Mouse (Mus musculus): ENCODE results near the gene Slc51a.
"Not testable (repeated sequence)": the region's sequence is repeated elsewhere in the genome, so short reads cannot be mapped to it uniquely, and the experiment has no call there.

Slc51a gene

DNA sequence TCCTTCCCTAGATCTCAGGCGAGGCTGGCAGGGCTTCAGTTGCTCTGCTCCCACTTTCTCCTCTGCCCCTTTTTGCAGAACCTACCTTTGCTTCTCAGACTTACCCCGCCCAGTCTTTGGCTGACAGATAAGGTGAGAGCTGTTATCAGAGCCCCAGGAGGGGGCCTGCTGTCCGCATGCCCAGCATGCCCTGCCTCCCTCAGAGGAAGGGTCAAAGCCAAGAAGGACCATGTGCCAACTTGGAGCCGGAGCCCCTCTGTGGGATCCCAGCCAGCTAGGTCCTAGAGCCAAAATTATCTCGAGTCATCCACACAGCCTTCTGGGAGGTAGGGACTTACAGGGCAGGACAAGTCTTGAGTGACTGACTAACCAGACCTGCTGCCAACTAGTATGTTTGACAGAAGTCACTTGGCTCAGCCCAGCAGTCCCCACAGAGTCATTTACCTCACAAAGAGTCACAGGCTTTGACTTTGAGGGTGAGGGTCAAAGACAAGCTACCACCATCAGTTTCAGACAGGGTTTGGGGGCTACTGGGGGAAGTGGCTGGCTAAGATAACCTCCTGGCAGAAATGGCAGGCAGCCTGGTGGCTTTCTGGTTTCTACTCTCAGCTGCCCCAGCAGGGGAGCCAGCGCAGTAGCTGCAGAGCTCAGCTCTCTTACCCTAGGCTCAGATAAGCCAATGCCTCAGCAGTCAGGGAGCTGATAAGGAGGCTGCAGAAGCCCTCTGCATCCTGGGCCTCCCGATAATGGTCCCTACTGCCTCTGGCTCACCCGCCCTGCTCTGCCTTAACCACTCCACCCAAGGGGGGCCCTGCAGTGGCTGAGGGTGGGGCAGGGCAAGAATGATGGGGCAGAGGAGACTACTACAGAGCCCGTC is 21.6 kb upstream of the Slc51a start:
- DNase-seq (ENCODE audit: low spot score in 2 of 2) = no peak

DNA sequence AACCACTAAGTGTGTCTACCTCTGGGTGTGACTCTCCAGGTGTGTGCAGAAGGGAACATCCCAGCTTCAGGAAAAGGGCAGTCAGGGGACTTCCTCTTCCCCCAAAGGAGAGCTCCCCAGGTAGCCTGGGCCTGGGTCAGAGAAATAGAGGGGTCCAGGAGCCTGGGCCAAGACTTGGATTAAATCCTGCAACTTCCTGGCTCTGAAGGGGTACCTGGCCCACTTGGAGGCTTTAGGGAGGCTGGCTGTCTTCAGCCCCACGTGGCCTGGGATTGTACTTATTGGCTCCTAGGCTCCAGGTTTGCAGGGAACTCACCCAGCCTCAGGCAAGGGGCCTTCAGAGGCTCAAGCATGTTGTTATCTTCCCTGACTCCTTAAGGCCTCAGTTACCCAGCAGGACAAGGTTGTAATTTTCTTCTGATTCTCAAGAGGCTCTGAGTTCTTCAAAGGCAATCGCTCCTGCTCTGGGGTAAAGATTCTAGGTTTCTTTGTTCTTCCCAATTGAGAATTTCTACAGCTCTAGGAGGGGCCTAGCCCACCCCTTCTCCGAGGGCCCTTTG is 20.9 kb upstream of the Slc51a start:
- DNase-seq (ENCODE audit: low spot score in 2 of 2) = no peak

GRCm38 (mm10) chr16:32508035-32508434 is 20.4 kb upstream of the Slc51a start:
- DNase-seq (ENCODE audit: low spot score in 2 of 2) = no peak

GRCm38 (mm10) chr16:32507407-32507806 is 19.7 kb upstream of the Slc51a start:
- peak; percentile 69 to 85 for DNase-seq (ENCODE audit: low spot score in 2 of 2)

- DNase-seq (ENCODE audit: low spot score in 2 of 2) = no peak
Measured at GRCm38 (mm10) chr16:32506868-32507267, 19.2 kb upstream of the Slc51a start.

- DNase-seq (ENCODE audit: low spot score in 2 of 2) = no peak
Measured at GRCm38 (mm10) chr16:32506298-32506697, 18.6 kb upstream of the Slc51a start.

DNA sequence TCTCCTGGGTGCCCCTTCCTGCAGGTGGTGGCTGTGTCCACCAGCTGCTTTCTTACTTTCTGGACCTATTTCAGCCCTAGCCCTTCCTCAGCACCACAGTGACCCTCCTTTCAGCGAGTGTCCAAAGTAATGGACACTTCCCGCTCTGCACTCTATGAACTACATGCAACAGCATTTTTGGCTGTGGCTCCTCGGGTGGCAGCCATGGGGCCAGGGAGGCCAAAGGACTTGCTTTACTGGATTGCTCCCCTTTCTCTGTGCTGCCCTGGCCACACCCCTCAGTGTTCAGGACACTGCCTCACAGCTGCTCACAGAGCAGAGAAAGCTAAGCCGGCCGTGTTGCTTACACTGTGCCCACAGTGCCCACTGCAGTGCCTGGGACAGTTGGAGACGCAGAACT is 16.0 kb upstream of the Slc51a start:
- no peak for DNase-seq (ENCODE audit: low spot score in 2 of 2)

DNA sequence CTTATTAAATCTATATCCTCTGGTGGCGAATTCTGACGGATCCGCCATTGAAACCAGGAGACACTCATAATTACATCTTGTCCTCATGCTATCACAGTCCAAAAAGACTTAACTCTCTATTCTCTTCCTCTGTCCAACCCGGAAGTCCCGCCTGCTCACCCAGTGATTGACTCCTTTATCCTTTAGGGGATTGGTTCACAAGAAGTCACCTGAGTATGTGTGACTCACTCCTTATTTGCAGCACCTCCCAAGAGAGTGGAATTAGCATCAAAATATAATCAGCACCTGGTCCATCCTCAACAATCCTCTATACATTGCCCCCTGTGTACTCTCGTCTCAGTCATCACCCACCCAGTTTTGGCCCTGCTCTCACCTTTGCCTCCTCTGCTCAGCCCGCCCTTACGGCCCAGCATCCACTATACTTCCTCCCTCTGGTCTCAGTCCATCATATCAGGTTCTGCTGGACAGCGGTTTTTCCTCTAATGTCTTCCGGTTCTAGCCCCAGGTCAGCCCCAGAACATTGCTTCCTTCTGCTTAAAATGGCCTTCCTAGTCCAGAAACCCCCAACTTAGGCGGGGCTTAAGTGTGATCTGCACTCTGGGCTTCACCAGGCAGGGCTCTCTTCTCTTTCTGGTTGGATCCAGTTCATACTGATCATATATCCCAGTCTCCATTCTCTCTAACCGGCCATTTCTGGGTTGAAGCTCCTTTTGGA is 15.1 kb upstream of the Slc51a start:
- DNase-seq (ENCODE audit: low spot score in 2 of 2) = no peak

- no peak for DNase-seq (ENCODE audit: low spot score in 2 of 2)
Measured at GRCm38 (mm10) chr16:32501459-32501858, 13.8 kb upstream of the Slc51a start.

DNA sequence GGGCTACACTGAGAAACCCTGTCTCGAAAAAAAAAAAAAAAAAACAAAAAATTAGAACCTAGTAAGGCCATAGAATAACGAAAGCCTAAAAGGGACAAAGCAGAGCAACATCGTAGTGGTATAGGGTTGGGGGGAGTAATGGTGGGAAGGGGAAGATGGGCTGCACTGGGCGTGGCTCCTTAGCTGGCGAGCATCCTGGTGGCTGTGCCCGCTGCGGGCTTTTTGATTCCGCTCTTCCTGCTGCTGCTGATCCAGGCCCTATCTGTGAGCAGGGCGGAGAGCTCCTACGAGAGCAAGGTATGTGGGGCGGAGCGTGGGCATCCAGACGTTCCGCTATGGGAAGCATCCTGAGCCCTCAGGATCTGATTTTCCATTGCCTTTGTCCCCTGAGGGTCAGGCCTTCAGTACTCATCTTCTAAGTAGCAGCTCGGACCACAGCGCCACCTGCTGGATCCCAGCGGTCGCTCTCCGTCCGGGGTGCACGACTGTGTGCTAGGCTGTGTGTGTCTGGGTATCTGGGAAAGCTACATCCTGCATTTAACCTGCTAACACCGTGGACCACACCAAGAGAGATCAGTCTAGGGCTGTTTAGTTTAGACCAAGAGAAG is 11.9 kb upstream of the Slc51a start:
- DNase-seq (ENCODE audit: low spot score in 2 of 2) = peak; percentile 71 to 92

- DNase-seq (ENCODE audit: low spot score in 2 of 2) = no peak
Measured at GRCm38 (mm10) chr16:32498996-32499395, 11.3 kb upstream of the Slc51a start.

DNA sequence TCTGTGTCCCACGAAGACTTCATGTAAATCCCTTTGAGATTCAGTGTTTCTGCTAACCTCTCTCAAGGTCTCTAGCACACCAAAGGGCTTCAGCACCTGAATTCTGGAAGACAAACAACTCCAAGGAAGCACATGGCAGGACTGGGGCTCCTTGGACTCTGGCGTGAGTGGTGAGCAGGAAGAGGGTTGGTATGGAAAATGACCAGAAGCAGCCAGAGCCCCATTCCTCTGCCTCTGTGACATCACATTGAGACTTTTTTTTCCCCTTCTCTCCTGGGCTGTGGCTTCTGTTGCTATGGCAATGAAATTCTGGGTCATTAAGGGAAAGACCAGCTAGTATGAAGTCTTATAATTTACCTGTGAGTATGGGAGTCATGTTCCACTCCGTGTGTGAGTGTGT is 8.3 kb upstream of the Slc51a start, which contains the start of gene Zdhhc19:
Gene Zdhhc19 (plus strand): TSS at position 301 of the 400 bp plus-strand sequence.
- no peak for DNase-seq (ENCODE audit: low spot score in 2 of 2)

DNA sequence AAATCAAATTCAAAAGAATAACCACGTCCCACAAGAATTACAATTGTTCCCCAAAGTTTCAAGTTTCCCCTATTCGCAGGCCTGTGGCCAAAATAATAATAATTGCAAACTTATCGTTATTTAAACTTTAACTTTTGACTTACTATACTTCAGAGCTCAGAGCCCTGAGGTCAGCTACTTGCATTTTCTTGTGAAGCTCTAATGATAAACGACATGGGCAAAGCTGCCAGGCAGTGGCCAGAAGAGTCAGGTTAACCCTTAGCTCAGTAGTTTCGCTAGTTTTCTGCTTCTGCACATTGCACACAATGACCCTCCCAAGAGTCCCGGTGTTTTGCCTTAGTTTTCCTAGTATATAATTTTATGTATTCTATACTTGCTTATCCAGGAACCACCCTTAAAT is 6.7 kb upstream of the Slc51a start:
- not testable (repeated sequence) for DNase-seq (ENCODE audit: low spot score in 2 of 2)

DNA sequence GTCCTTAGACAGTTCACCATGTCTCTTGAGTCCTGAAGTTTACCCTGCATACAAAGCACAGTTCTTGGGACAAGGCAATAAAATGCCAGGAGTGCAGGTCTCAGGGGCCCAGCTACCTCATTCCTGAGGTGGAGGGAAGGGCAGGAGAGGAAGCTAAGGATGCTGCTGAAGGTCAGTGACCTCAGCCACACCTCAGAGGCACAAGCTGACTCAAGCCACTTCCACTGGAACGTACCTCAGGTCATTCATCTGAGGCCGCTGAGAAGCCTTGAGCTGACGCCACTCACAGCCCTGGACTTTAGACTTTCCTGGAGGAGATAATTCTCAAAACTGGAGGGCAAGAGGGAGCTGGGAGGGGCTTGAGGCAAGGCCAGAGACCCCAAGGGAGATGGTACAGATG is 1.3 kb upstream of the Slc51a start:
- DNase-seq (ENCODE audit: low spot score in 2 of 2) = no peak

DNA sequence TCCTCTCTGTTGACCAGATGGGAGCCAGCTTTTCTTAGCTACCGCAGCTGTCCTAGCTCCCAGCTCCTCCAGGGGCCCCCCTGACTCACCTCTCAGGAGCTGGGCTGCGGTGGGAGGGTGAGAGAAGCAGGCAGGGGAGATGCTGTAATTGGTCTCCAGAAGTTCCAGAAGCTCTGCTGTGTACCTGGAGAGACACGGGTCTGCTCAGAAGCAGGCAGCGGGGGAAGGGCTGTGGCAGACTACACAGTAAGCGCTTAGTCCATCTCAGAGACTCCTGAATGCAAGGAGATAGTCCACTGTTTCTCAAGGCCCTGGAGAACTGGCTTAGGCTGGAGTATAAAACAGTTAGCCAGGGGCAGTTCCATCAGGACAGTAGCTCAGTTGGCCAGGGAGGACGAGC is 1.6 kb downstream of the Slc51a start:
- DNase-seq (ENCODE audit: low spot score in 2 of 2) = no peak

DNA sequence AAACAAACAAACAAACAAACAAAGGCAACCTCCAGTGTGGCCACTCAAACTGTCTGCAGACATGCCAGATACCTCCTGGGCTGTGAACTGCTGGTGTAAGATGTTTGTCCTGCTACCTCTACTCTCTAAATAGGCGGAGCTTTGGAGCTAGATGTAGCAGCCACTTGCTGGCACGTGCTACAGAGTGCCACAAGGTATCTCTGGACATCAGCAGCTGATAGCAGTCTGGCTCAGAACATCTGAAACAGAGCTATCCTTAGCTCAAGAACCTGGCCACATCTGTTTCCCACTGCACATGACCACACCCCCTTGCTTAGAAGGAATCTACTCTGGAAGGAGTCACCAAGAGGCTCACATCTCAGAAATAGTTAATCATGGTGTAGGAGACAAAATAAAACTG is 2.5 kb downstream of the Slc51a start:
- no peak for DNase-seq (ENCODE audit: low spot score in 2 of 2)

DNA sequence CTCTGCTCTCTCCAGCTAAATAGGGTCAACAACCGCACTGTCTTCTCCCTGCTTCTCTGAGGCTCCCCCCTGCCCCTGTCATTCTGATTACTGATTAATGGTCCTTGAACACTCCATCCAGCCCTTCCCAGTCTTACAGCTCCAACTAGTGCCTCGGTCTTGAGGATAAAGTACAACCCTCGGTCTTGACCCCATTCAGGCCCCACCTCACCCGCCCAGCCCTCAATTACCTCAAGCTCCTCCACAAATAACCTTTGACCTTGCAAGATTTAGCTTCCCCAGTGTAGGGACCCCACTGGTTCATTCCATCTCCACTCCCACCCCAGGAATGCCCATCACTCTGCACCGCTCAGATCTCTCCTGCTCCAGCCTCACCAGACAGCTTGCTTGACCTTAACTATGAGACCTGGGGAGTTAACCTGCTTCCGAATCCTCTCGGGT is 3.2 kb downstream of the Slc51a start:
- DNase-seq (ENCODE audit: low spot score in 2 of 2) = no peak

DNA sequence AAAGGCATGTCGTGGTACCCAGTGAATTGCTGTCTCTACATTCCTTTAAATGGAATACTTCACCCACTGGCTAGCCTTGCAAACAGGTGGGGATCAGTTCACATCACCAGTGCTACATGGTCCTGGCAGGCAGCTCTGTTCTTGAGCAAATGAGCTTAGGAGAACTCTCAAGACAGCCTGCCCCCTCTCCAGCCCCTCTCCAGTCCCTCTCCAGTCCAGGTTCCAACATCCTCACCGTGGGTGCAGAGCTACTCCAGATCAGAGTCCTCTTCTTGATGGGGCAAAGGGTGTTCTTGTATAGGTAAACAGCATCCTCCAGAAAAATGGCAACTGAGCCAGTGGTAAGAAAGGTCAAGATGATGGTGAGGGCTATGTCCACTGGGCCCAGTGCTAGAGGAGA is 8.3 kb downstream of the Slc51a start:
- no peak for DNase-seq (ENCODE audit: low spot score in 2 of 2)

- no peak for DNase-seq (ENCODE audit: low spot score in 2 of 2)
Measured at GRCm38 (mm10) chr16:32477315-32477714, 10.4 kb downstream of the Slc51a start.

- DNase-seq (ENCODE audit: low spot score in 2 of 2) = no peak
Measured at GRCm38 (mm10) chr16:32472276-32473015, 15.2 kb downstream of the Slc51a start.

GRCm38 (mm10) chr16:32469404-32470105 is 18.1 kb downstream of the Slc51a start:
- no peak for DNase-seq (ENCODE audit: low spot score in 2 of 2)

Data from thymus, postnatal 10 days (tissue).